Mouse (Mus musculus) thymus, postnatal 4 days (tissue): ENCODE results near the gene Chrnd.

Source experiments
- DNase-seq: peaks from one replicate; pipeline ENCODE4 v3.0.0; 2021

Chrnd gene

GRCm38 (mm10) chr1:87190429-87190828, at the start of gene Chrnd:
Gene Chrnd (plus strand): TSS chr1:87190607.
- no peak for DNase-seq

- no peak for DNase-seq
Measured at GRCm38 (mm10) chr1:87141550-87141949, 48.9 kb upstream of the Chrnd start.

- DNase-seq = no peak
Measured at GRCm38 (mm10) chr1:87142456-87142855, 48.0 kb upstream of the Chrnd start.

- DNase-seq = no peak
Measured at GRCm38 (mm10) chr1:87143141-87143540, 47.3 kb upstream of the Chrnd start.

GRCm38 (mm10) chr1:87149422-87149821, 41.0 kb upstream of the Chrnd start:
- DNase-seq = no peak

GRCm38 (mm10) chr1:87151286-87151685, 39.1 kb upstream of the Chrnd start:
- DNase-seq = no peak

GRCm38 (mm10) chr1:87153776-87154500, 36.5 kb upstream of the Chrnd start:
- DNase-seq = peak; percentile 26

GRCm38 (mm10) chr1:87154501-87155120, 35.8 kb upstream of the Chrnd start:
- DNase-seq = peak; percentile 49

- DNase-seq = peak; percentile 27
Measured at GRCm38 (mm10) chr1:87155531-87156198, 34.7 kb upstream of the Chrnd start.

GRCm38 (mm10) chr1:87156199-87156587, 34.2 kb upstream of the Chrnd start, which contains the start of gene Ecel1:
Gene Ecel1 (minus strand): TSS chr1:87156521.
- DNase-seq = no peak

- no peak for DNase-seq
Measured at GRCm38 (mm10) chr1:87159396-87159795, 31.0 kb upstream of the Chrnd start.

- DNase-seq = no peak
Measured at GRCm38 (mm10) chr1:87164164-87164795, 26.1 kb upstream of the Chrnd start.

GRCm38 (mm10) chr1:87164796-87165184, 25.6 kb upstream of the Chrnd start:
- no peak for DNase-seq

GRCm38 (mm10) chr1:87170458-87170857, 19.9 kb upstream of the Chrnd start:
- no peak for DNase-seq

GRCm38 (mm10) chr1:87171312-87171711, 19.1 kb upstream of the Chrnd start:
- DNase-seq = no peak

- DNase-seq = no peak
Measured at GRCm38 (mm10) chr1:87172316-87172715, 18.1 kb upstream of the Chrnd start.

- peak; percentile 81 for DNase-seq
Measured at GRCm38 (mm10) chr1:87174006-87174955, 16.1 kb upstream of the Chrnd start.

- no peak for DNase-seq
Measured at GRCm38 (mm10) chr1:87175852-87176292, 14.5 kb upstream of the Chrnd start.

GRCm38 (mm10) chr1:87180896-87181295, 9.5 kb upstream of the Chrnd start:
- DNase-seq = no peak

GRCm38 (mm10) chr1:87183013-87183412, 7.4 kb upstream of the Chrnd start, which contains the start of gene Prss56:
Gene Prss56 (plus strand): TSS chr1:87183313.
- no peak for DNase-seq

- peak; percentile 47 for DNase-seq
Measured at GRCm38 (mm10) chr1:87183998-87184750, 6.2 kb upstream of the Chrnd start.
